Mouse (Mus musculus): ENCODE data around the gene Zscan21. TPM values are rescaled to one million over a fixed set of nuclear protein-coding genes. Genes with fewer than 3 reads are reported as not detected.

Zscan21 gene
- polyA plus RNA-seq, 1 experiment from 2014 or later: 12.3 TPM

GRCm38 (mm10) chr5:138171695-138172491 lies 55.2 kb downstream of the Zscan21 start, which contains the start of the genes Ap4m1 and Mcm7:
Gene Ap4m1, plus strand, starts transcription at chr5:138172002.
Gene Mcm7, minus strand, starts transcription at chr5:138172422.
- peak within 1 kb of the TSS; percentile 87 for H3K9ac ChIP-seq (replicated peaks)
- peak within 1 kb of the TSS; percentile 95 for H3K4me2 ChIP-seq (ENCODE audit: low read depth, low read length)
- H3K4me3 ChIP-seq (ENCODE audit: low read depth, low read length): peak within 1 kb of the TSS; percentile 82
- H3K9me3 ChIP-seq (ENCODE audit: low read length): no peaks in the 10 kb centered on the region
- DNase-seq (peak; percentile 97), ATAC-seq (peak; percentile 83)
- no peaks in the 10 kb centered on the region for H3K27me3 ChIP-seq (ENCODE audit: insufficient read depth, low read length)
- H3K27ac ChIP-seq (ENCODE audit: low read depth): peak within 1 kb of the TSS; percentile 98
- TF ChIP-seq CTCF (IDR thresholded peaks at IDR 0.05; ENCODE audit: low read depth) (peak; percentile 27; the same call in 1 of the 2 replicates), EP300 (IDR thresholded peaks at IDR 0.05; ENCODE audit: low read depth) (no peak)
- H3K4me1 ChIP-seq (ENCODE audit: insufficient read depth): peaks cover 15% of the 10 kb centered on the region
- under 1% methylated on average over 54 of the region's 54 CpGs for WGBS (ENCODE audit: insufficient replicate concordance)
- H3K36me3 ChIP-seq (replicated peaks; ENCODE audit: insufficient read depth, low read length): peaks cover 51% of the 10 kb centered on the region

- peaks cover 51% of the 10 kb centered on the region for H3K36me3 ChIP-seq (replicated peaks; ENCODE audit: insufficient read depth, low read length)
- no peak overlapping the region for H3K9ac ChIP-seq (replicated peaks)
Observed at GRCm38 (mm10) chr5:138173217-138173616, 56.5 kb downstream of the Zscan21 start.

More at GRCm38 (mm10) chr5:138173217-138173616, 56.5 kb downstream of the Zscan21 start:
- Histone ChIP-seq H3K27me3 (ENCODE audit: insufficient read depth, low read length) (no peaks in the 10 kb centered on the region), H3K27ac (ENCODE audit: low read depth) (no peak overlapping the region), H3K4me3 (ENCODE audit: low read depth, low read length) (no peak overlapping the region), H3K9me3 (ENCODE audit: low read length) (no peaks in the 10 kb centered on the region), H3K4me1 (ENCODE audit: insufficient read depth) (peaks cover 15% of the 10 kb centered on the region), H3K4me2 (ENCODE audit: low read depth, low read length) (0 out of 2 replicates have a peak overlapping the region, but pooled peaks have one; percentile 95)
- WGBS (ENCODE audit: insufficient replicate concordance): 64% methylated on average over 3 of the region's 3 CpGs
- no peak for TF ChIP-seq CTCF (IDR thresholded peaks at IDR 0.05; ENCODE audit: low read depth)
- no peak for TF ChIP-seq EP300 (IDR thresholded peaks at IDR 0.05; ENCODE audit: low read depth)
- DNase-seq (no peak), ATAC-seq (no peak)

MicroRNAs within 50 kb of the gene (microRNA counts, 519-probe panel; counts per million panel counts)
- microRNA mmu-miR-106b: 5,567 counts per million, percentile 63 among the panel's probes with 10 or more counts
- 7,977 counts per million, percentile 92 among the panel's probes with 10 or more counts for microRNA mmu-miR-25
- microRNA mmu-miR-93: 5,465 counts per million, percentile 62 among the panel's probes with 10 or more counts

Small RNA genes within 50 kb of the gene (microRNA-seq; reads per million reads assigned to microRNA genes)
- gene Mir106b (5,646 reads per million, percentile 88 among the genes with 10 or more reads in this experiment), gene Mir25 (1,101 reads per million, percentile 73 among the genes with 10 or more reads in this experiment), gene Mir93 (6,501 reads per million, percentile 90 among the genes with 10 or more reads in this experiment)

Other genes starting within 250 kb of the Zscan21 start
- 11.6 and 13.2 TPM in 2 replicates for gene Pilrb2, start 245.1 kb upstream of the Zscan21 start, polyA plus RNA-seq (2015; fragmentation: Nextera tagmentation; extraction: Ambion mirVana)
- gene Cyp3a13, start 195.3 kb upstream of the Zscan21 start, polyA plus RNA-seq (2015; fragmentation: Nextera tagmentation; extraction: Ambion mirVana): 81.3 and 89.1 TPM in 2 replicates
- 0.22 and 0.26 TPM in 2 replicates for gene Gjc3, start 153.8 kb upstream of the Zscan21 start, polyA plus RNA-seq (2015; fragmentation: Nextera tagmentation; extraction: Ambion mirVana)
- gene Azgp1, start 135.4 kb upstream of the Zscan21 start, polyA plus RNA-seq (2015; fragmentation: Nextera tagmentation; extraction: Ambion mirVana): 745 and 764 TPM in 2 replicates
- gene Smok3a, start 95.6 kb upstream of the Zscan21 start, polyA plus RNA-seq (2015; fragmentation: Nextera tagmentation; extraction: Ambion mirVana): not detected in 2 replicates
- not detected in 2 replicates for gene Smok3b, start 95.5 kb upstream of the Zscan21 start, polyA plus RNA-seq (2015; fragmentation: Nextera tagmentation; extraction: Ambion mirVana)
- not detected in 2 replicates for gene Smok3c, start 63.7 kb upstream of the Zscan21 start, polyA plus RNA-seq (2015; fragmentation: Nextera tagmentation; extraction: Ambion mirVana)
- 3.5 and 4.2 TPM in 2 replicates for gene Zkscan1, start 31.8 kb upstream of the Zscan21 start, polyA plus RNA-seq (2015; fragmentation: Nextera tagmentation; extraction: Ambion mirVana)
- 3.8 and 6.5 TPM in 2 replicates for gene Zfp113, start 38.8 kb downstream of the Zscan21 start, polyA plus RNA-seq (2015; fragmentation: Nextera tagmentation; extraction: Ambion mirVana)
- 197 and 222 TPM in 2 replicates for gene Cops6, start 44.2 kb downstream of the Zscan21 start, polyA plus RNA-seq (2015; fragmentation: Nextera tagmentation; extraction: Ambion mirVana)
- gene Ap4m1, start 55.1 kb downstream of the Zscan21 start, polyA plus RNA-seq (2015; fragmentation: Nextera tagmentation; extraction: Ambion mirVana): 3.0 and 3.8 TPM in 2 replicates
- 74.7 and 83.3 TPM in 2 replicates for gene Mcm7, start 55.5 kb downstream of the Zscan21 start, polyA plus RNA-seq (2015; fragmentation: Nextera tagmentation; extraction: Ambion mirVana)
- gene Taf6, start 70.5 kb downstream of the Zscan21 start, polyA plus RNA-seq (2015; fragmentation: Nextera tagmentation; extraction: Ambion mirVana): 17.3 and 20.6 TPM in 2 replicates
- 6.7 and 7.5 TPM in 2 replicates for gene Cnpy4, start 70.6 kb downstream of the Zscan21 start, polyA plus RNA-seq (2015; fragmentation: Nextera tagmentation; extraction: Ambion mirVana)
- gene Mblac1, start 77.4 kb downstream of the Zscan21 start, polyA plus RNA-seq (2015; fragmentation: Nextera tagmentation; extraction: Ambion mirVana): 2.9 and 3.2 TPM in 2 replicates
- 0.53 and 0.58 TPM in 2 replicates for gene Nxpe5, start 109.0 kb downstream of the Zscan21 start, polyA plus RNA-seq (2015; fragmentation: Nextera tagmentation; extraction: Ambion mirVana)
- gene Lamtor4, start 138.6 kb downstream of the Zscan21 start, polyA plus RNA-seq (2015; fragmentation: Nextera tagmentation; extraction: Ambion mirVana): 47.5 and 47.8 TPM in 2 replicates
- gene BC037034, start 147.1 kb downstream of the Zscan21 start, polyA plus RNA-seq (2015; fragmentation: Nextera tagmentation; extraction: Ambion mirVana): 2.3 and 2.4 TPM in 2 replicates
- gene Gal3st4, start 155.9 kb downstream of the Zscan21 start, polyA plus RNA-seq (2015; fragmentation: Nextera tagmentation; extraction: Ambion mirVana): 0.12 TPM in 1 of 2 replicates, not detected in the other
- gene Gm43720, start 163.1 kb downstream of the Zscan21 start, polyA plus RNA-seq (2015; fragmentation: Nextera tagmentation; extraction: Ambion mirVana): not detected in 2 replicates
- 0.21 and 0.44 TPM in 2 replicates for gene Gpc2, start 163.1 kb downstream of the Zscan21 start, polyA plus RNA-seq (2015; fragmentation: Nextera tagmentation; extraction: Ambion mirVana)
- gene Stag3, start 163.3 kb downstream of the Zscan21 start, polyA plus RNA-seq (2015; fragmentation: Nextera tagmentation; extraction: Ambion mirVana): 0.41 and 0.44 TPM in 2 replicates
- 0.46 and 0.56 TPM in 2 replicates for gene Pvrig, start 225.1 kb downstream of the Zscan21 start, polyA plus RNA-seq (2015; fragmentation: Nextera tagmentation; extraction: Ambion mirVana)